Mouse (Mus musculus) Patski (cell line): Measurements from ENCODE around the gene Foxj1. TPM values are rescaled to one million over a fixed set of nuclear protein-coding genes. Genes with fewer than 3 reads are reported as not detected.

ENCODE experiments used
- ATAC-seq: fragments of 100-300 bp; one replicate; pipeline ENCODE4 v1.8.0; 2021
- CTCF ChIA-PET: fragments of 350-600 bp; sonication (Branson Sonifier 250); formaldehyde crosslinking; loops from one replicate; lab custom pipeline; 2022; ENCODE audit warnings: inconsistent platforms; lab: Charles Lee
- POLR2A ChIA-PET: fragments of 350-600 bp; sonication (Branson Sonifier 250); formaldehyde crosslinking; loops from one replicate; lab custom pipeline; 2022; ENCODE audit warnings: antibody characterized with exemption, inconsistent platforms; lab: Charles Lee
- DNase-seq: peaks from one replicate; pipeline ENCODE4 v3.0.0-alpha.2; 2011; ENCODE audit warnings: low read depth, low spot score
- H3K27me3 ChIP-seq: fragments of 371-371 bp; one replicate; pipeline ENCODE4 v1.5.1; 2021
- CTCF ChIP-seq: fragments of 100-300 bp; IDR thresholded peaks from one replicate; pipeline ENCODE4 v1.5.1; 2021
- in situ Hi-C: fragments of 300-500 bp; cut with MboI; formaldehyde crosslinking; loops from 3 replicates; pipeline ENCODE4 v1.11.1; 2018; ENCODE audit warnings: low pct_unique_long_range_greater_than_20kb, mixed read lengths
- polyA plus RNA-seq: library from polyadenylated mRNA; unstranded; gene quantifications from one replicate; pipeline ENCODE4 v1.2.3, GENCODE M21; 2021

Foxj1 gene
- polyA plus RNA-seq, 1 experiment from 2014 or later, result 8.6 TPM

- ChIA-PET CTCF (interaction anchor here (2.3 kb wide), 1 partner anchor 12 kb away, joined by 12 read pairs; no protein-coding TSS in a partner anchor), POLR2A (no interaction called here)
- ATAC-seq, result no peak
- no peak for TF ChIP-seq CTCF
- in situ Hi-C loops, result no loop called here
- DNase-seq, result no peak
- H3K27me3 ChIP-seq, result no peaks in the 10 kb centered on the region
Observed at GRCm38 (mm10) chr11:116330211-116330518, 5.0 kb downstream of the Foxj1 start.

DNA sequence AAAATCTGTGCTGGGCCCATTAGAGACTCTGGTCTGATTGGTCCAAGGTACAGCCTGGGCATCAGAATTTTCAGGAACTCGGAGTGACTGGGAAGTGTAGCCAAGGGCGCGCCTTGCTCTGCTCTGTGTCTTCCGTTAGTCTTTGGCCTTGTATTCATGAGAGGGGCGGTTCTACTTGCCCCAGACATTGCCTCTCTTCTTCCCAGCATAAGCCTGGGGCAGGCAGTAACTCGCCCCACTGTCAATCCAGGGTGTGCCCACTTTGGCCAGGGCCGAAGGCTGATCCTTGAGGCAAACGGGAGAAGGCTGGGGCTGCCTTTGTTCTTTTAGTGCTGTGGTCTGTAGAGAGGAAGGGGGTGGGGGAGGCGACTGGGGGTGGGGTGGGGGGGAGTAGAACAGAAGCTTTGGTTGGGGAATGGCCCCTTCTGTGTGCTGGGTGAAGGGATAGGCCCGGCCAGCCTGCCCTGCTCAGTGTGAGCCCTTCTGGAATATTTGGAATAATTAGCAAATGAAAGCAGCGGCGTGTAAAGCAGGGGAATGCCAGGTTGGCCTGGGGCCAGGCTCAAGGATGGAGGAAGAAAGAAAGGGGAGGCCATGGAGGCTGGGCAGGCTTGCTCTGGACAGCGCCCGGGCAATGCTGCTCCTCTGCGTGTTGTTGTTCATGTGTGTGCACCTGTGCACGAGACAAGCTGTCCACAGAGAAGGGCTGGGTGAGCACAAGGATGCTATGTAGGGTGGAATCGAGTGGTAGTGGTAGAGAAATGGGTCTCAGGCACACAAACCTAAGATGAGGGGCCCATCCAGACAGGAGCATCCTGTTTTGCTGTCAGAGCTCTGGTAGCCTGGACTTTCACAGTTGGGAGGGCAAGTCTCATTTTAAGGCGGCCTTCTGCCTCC, 5.6 kb downstream of the Foxj1 start:
- ChIA-PET POLR2A (no interaction called here), CTCF (interaction anchor here (2.3 kb wide), 1 partner anchor 11 kb away, joined by 12 read pairs; no protein-coding TSS in a partner anchor)
- no peak for TF ChIP-seq CTCF
- in situ Hi-C loops, result no loop called here
- ATAC-seq, result no peak
- H3K27me3 ChIP-seq, result no peaks in the 10 kb centered on the region
- no peak for DNase-seq

GRCm38 (mm10) chr11:116326963-116327603, 8.1 kb downstream of the Foxj1 start:
- in situ Hi-C loops, result no loop called here
- no peak for TF ChIP-seq CTCF
- H3K27me3 ChIP-seq, result no peaks in the 10 kb centered on the region
- ChIA-PET POLR2A (no interaction called here), CTCF (no interaction called here)
- DNase-seq (no peak), ATAC-seq (no peak)

DNA sequence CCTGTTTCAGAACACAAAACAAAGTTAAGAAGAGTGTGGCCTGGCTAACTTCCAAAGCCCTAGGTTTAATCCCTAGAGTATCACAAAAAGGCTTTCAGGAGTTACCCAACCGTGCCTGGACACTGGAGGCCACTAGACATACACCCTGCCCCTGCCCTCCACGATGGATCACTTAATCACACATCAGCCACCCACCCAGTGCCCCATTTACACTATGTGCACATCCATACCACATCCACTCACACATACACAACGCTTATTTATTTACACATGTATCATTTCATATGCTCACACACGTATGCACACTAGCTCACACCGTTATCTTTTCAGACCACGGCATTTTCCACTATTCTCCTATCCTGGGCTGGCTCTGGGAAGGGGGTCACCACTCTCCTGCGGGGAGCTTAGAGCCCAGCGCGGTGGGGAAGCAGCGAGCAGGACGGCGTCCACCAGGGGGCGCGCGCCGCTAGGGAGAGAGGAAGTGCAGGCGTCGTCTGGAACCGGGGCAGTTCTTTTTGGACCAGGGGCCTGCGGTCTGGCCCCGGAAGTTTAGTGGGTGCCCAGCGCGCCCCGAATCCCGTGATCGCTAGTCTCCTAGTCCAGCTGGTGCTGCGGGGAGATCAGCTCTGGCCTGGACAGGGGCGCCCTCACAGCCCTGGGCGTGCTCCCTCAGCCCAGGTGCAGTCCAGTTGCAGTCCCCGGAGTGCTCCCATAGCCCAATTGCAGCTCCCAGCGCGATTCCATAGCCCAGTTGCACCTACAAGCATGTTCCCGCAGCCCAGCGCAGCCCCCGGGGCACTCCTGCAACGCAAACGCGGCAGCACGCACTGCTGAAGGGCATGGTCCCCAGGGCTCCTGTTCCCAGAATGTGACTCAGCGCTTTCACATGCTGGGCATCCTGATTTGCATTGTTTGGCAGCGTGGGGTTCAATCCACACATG, 16.2 kb downstream of the Foxj1 start:
- no peaks in the 10 kb centered on the region for H3K27me3 ChIP-seq
- in situ Hi-C loops, result loop anchor here (5.0 kb wide), 2 partner anchors 48 to 123 kb away; no protein-coding TSS in a partner anchor
- POLR2A ChIA-PET, result interaction anchor here (0.8 to 1.3 kb wide), 3 partner anchors 14 to 89 kb away, joined by 3 to 5 read pairs (median 3); partner anchors contain the start of gene Foxj1
- CTCF ChIA-PET, result interaction anchor here (0.8 to 3.7 kb wide), 21 partner anchors 9 to 151 kb away, joined by 3 to 19 read pairs (median 4); partner anchors contain the start of genes Exoc7 and Foxj1
- DNase-seq (no peak), ATAC-seq (peak; percentile 76)
- peak; percentile 100 for TF ChIP-seq CTCF

DNA sequence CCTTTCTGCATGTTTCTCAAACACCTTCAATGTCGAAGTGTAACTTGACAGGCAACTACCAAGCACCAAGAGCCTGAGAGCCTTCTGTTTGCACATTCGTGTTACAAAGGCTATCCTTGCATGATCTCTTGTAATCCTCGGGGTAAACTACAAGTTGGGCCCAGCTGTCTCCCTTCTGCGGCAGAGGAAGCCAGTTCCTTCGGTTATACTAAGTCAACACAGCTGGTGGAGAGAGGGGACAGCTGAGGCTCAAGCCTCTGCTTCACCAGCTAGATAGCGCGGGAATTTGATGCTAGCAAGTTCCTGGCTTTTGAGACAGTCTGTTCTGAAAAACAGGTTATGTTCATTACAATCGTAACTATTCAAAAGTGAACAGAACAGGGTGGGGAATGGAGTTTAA, 22.8 kb downstream of the Foxj1 start:
- ChIA-PET POLR2A (no interaction called here), CTCF (interaction anchor here (0.6 kb wide), 1 partner anchor 143 kb away, joined by 3 read pairs; no protein-coding TSS in a partner anchor)
- no peak for DNase-seq
- TF ChIP-seq CTCF, result no peak
- H3K27me3 ChIP-seq, result no peaks in the 10 kb centered on the region
- ATAC-seq, result no peak
- in situ Hi-C loops, result no loop called here

DNA sequence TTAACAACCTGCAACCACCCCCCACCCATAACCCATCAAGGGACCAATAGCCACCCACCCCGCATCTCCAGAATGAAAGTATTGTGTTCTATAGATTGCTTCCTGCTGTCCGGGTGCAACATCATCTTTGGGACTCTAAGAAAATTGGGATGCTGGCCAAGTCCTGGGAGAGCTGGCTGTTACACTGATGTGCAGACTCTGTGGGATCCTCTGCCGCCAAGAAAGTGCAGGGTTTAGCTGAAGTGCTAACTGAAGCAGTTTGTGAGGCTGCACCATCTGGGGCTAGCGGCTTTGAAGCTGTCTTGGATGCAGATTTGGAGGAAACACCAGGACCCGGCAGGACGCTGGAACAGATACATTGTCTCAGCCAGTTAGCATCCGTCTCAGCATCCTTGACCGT, 24.0 kb downstream of the Foxj1 start:
- ATAC-seq (no peak), DNase-seq (no peak)
- in situ Hi-C loops, result no loop called here

GRCm38 (mm10) chr11:116309601-116310000, 25.6 kb downstream of the Foxj1 start:
- TF ChIP-seq CTCF, result no peak
- ChIA-PET CTCF (interaction anchor here (2.2 kb wide), 1 partner anchor 9 kb away, joined by 7 read pairs; no protein-coding TSS in a partner anchor), POLR2A (no interaction called here)
- in situ Hi-C loops, result no loop called here
- DNase-seq (no peak), ATAC-seq (no peak)
- H3K27me3 ChIP-seq, result no peaks in the 10 kb centered on the region

More for the DNA sequence above, 24.0 kb downstream of the Foxj1 start:
- ChIA-PET POLR2A (no interaction called here), CTCF (interaction anchor here (2.2 kb wide), 1 partner anchor 7 kb away, joined by 7 read pairs; no protein-coding TSS in a partner anchor)
- no peak for TF ChIP-seq CTCF
- no peaks in the 10 kb centered on the region for H3K27me3 ChIP-seq

DNA sequence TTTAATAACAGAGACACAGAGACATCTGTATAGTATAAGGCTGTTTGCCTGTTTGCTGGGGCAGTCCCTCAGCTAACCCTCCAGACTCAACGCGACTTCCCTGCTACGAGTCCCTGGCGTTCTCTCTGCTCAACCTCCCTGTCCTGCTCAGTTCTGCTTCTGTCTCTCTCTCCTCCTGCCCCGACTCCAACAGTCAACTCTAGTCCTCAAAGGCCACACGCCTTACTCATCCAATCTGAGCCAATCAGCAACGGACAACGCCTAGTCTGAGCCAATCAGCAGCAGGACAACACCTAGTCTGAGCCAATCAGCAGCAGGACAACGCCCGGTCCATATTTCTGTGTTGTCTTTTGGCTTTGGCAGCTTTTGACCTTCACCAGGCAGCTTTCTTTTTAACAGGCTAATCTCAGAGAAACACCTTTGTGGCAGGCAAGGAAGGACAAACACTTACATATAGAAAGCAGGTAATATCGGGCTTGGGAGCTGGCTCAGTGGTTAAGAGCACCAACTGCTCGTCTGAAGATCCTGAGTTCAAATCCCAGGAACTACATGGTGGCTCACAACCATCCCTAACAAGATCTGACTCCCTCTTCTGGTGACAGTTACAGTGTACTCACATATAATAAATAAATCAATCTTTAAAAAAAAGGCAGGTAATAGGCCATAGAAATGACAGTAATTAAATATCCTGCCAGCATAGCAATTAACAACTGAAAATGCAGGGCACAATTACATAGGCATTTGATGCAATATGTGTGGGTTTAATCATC, 27.3 kb downstream of the Foxj1 start:
- ATAC-seq (no peak), DNase-seq (no peak)
- no peak for TF ChIP-seq CTCF
- in situ Hi-C loops, result no loop called here
- ChIA-PET CTCF (interaction anchor here (2.3 kb wide), 1 partner anchor 11 kb away, joined by 11 read pairs; no protein-coding TSS in a partner anchor), POLR2A (no interaction called here)
- no peaks in the 10 kb centered on the region for H3K27me3 ChIP-seq
